Mouse (Mus musculus) layer of hippocampus, adult 8-10 months (tissue): ENCODE results near the gene Myo1h. TPM values are rescaled to one million over a fixed set of nuclear protein-coding genes. Genes with fewer than 3 reads are reported as not detected.

Experiments used
- DNase-seq, 2 experiments: peaks; one replicate each; pipeline ENCODE4 v3.0.0; 2022; ENCODE audit warnings: low spot score in 2 of 2
- total RNA-seq, 4 experiments: library from RNA; stranded (reverse); gene quantifications; 2 replicates each; pipeline ENCODE4 v1.2.4; 2022

Myo1h gene
- total RNA-seq, 4 experiments from 2014 or later, result 2.3 to 5.7 (median 4.3) TPM

- peak; percentile 64 to 70 for DNase-seq
Observed at GRCm38 (mm10) chr5:114358833-114359232, 69.9 kb downstream of the Myo1h start.

DNA sequence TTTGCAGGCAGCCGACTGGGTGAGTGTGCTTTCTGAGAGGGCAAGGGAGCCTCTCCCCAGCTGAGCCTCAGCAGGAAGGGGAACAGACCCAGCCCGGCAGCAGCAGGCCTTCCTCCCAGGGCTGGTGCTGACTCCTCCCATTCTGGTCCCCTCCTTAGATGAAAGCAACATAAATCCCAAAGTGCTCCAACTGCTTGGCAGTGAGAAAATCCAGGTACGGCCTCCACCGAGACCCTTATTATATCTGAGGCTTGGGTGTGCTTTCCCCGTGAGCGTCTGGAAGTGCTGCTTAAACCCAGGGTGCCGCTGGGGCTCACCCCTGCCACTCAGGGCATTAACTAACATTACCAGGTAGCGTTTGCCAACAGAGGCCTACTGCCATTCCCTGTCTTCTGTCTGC lies 70.6 kb downstream of the Myo1h start:
- no peak for DNase-seq

- DNase-seq, result no peak
Observed at GRCm38 (mm10) chr5:114360968-114361367, 72.0 kb downstream of the Myo1h start.

DNA sequence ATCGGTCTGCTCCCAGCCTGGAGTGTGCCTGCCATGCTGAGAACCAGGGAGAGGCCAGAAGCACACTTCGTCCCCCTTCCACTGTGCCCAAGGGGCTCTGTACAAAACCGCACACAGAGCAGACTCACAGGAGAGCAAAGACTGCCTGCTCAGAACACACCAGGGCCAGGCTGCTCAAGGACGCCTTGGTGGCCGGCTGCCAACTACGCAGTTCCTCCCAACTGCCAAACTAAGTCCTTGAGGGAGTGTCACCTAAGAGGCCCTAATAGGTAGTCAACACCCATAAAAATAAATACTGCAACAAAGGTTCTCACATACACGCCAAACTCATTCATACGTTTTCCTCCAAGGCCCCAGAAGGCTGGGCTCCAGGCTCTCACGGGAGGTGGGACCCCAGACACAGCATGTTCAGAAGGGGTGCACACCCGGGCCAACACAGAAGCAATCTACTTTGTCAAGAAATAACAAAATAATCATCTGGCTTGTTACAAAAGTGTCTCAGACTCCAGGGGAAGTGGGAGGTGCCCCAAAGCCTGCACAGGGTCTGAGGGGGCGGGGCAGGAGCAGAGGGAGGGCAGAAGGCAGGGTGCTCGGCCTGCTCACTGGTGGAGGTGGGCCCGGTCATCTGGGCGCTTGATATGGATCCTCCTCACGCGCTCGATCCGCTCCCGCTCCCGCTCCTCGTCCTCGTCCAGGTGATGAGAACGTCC lies 76.2 kb downstream of the Myo1h start:
- no peak for DNase-seq

DNA sequence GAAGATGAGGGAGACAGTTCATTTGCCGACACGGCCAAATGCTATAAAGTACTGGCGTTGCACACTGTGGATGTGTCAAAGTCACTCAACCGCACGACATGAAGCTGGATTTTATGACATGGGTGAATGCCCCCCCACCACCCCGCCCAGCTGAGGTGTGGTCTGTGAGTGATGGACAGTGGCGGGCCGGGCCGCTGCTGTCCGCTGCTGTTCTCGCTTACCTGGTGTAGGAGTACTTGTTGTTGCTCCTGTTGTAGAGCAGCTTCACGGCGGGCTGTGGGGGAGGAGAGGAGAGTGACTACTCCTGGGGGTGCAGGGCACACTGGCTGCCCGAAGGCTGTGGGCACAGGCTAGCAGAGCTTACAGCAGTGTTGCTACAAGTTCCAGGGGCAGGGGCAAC lies 79.2 kb downstream of the Myo1h start:
- no peak for DNase-seq

- no peak for DNase-seq
Observed at GRCm38 (mm10) chr5:114368803-114369496, 80.0 kb downstream of the Myo1h start.

GRCm38 (mm10) chr5:114369921-114370320 lies 81.0 kb downstream of the Myo1h start:
- DNase-seq, result no peak

- DNase-seq, result no peak
Observed at GRCm38 (mm10) chr5:114370371-114370776, 81.4 kb downstream of the Myo1h start.

- DNase-seq, result no peak
Observed at GRCm38 (mm10) chr5:114371331-114371730, 82.4 kb downstream of the Myo1h start.

DNA sequence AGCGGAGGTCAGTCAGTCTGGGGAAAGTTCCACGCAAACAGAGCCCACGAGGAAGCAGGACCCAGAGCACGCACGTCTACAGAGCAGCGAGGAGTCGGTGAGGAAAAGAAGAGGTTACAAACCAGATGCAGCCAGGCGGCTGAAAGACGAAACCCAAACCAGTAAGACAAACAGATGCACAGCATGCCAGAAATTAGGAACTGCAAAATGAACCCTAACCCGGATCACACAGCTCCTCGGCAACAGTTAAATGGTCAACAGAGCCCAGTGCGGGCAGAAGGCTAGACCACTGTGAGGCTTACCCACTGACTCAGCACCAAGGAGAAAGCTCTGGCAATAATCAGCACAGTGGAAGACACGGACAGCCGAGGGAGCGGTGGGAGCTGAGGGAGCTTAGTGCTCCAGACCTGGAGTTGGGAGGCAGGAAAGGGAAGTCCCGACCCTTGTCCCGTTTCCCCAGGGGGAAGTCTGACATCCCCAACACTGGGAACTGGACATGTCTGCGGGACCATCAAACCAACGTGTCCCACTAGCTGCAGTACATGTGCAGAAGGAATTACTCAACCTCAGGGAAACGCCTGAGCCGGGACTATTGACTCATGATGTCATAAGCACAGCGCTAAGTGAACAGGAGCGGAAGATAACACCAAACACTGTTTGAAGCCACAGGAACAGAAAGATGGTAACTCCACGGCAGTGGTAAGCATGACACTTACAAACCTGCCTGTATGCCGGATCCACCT lies 82.9 kb downstream of the Myo1h start:
- DNase-seq, result no peak

DNA sequence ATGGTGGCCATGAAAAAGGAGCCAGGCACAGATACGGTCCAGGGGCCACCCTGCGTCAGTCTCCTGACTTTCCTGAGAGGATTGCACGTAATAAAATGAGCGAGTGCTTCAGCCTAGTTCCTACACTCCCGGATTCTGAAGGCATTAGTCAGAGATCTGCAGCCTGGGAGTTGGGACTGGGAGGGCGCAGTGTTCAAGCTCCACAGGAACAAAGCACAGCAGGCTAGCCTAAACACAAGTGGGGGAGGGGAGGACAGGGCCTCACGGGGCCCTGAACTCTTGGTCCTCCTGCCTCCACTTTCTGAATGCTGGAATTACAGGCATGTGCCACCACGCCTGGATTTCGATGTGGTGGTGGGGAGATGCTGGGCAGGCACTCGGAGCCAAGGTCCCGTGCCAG lies 83.6 kb downstream of the Myo1h start:
- no peak for DNase-seq

DNA sequence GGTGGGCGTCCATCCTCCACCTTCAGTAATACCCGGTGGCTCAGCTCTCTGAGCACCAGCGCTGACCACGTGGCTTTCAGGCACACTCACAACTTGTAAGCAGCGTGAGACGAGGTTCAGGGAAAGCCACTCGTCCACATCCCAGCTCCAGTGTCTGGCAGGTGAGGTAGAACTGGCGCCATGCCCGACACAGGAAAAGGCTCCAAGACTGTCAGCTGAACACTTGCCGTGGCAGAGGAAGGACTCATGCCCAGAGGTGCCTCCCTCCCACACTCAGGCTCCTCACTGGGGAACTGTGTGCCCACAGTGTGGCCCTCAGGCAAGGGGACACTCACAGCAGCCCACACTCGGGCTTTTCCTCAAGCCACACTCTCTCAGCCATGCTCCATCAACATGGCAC lies 84.2 kb downstream of the Myo1h start:
- no peak for DNase-seq

- no peak for DNase-seq
Observed at GRCm38 (mm10) chr5:114373581-114373980, 84.6 kb downstream of the Myo1h start.

DNA sequence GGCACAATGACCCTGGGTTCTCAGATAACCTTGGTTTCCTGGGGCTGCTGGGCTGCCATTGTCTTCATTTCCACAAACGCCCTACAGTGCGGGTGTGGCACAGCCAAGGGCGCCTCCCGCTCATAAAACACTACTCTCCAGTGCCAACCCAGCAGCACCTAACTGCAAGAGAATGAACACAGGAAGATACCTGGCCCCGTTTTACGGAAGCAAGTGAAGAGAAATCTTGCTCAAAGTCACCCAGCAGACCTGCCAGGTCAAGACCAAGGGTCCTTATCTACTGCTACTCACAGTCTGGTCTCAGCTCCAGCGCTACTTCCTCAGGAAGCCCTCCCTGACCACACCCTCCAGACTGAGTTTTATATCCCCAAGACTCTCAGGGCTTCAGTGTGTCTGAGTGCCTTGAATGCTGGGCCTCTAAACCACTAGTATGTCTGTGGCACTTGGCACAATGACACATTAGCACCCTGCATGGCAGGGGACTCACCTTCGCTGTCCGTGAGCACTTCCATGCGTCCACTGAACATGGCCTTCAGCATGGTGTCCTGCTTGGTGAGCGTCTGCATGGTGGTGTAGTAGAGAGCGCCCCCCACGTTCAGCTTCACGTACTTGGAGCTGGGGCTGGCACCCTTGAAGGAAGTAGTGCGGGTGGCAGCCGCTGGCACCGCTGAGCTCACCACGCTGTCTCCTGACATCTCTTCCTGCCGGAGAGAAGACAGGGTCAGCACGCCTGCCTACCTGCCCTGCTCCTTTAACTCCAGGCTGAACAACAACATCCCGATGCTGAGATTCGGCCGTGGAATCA lies 85.6 kb downstream of the Myo1h start:
- DNase-seq, result no peak

GRCm38 (mm10) chr5:114378177-114378920 lies 89.4 kb downstream of the Myo1h start:
- no peak for DNase-seq

DNA sequence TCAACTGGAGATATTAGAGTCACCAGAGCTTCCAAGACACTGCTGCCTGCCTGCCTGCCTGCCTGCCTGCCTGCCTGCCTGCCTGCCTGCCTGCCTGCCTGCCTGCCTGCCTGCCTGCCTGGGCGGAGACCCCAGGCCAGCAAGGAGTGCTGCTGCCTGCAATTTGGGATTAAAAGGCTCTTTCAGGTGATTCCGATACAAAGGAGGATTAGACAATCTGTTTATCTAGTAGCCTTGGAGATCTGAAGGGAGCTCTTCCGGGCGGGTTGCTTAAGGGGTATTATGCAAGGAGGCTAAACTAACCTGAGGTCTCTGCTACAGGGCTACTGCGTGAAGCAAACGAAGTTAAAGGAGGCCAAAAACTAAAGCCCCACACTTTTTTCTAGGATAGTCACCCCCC lies 90.0 kb downstream of the Myo1h start:
- no peak for DNase-seq

GRCm38 (mm10) chr5:114379763-114380162 lies 90.8 kb downstream of the Myo1h start:
- DNase-seq, result no peak

- peak; percentile 60 to 74 for DNase-seq
Observed at GRCm38 (mm10) chr5:114380209-114381012, 91.4 kb downstream of the Myo1h start, which contains the start of the genes Kctd10 and Ube3b. Gene Kctd10, minus strand, starts transcription at chr5:114380508. Gene Ube3b, plus strand, starts transcription at chr5:114380607.

DNA sequence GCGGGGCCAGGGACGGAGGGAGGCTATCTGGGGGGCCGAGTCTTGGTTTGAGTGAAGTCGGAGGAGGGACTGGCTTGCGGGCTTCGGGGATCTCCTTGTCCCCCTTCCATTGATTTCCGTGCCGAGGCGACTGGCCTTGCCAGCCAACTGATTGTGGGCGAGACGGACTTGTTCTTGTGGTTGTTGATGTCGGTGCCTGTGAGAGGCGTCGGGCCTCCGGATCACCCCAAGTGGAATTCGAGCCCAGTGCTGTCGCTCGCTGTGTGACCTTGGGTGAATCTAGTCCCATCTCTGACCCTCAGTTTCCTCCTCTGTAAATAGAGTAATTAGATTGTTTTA lies 92.0 kb downstream of the Myo1h start:
- DNase-seq, result peak in 1 of 2 experiments; percentile 19
